Mouse (Mus musculus): ENCODE measurements around the gene Ccdc28a.
A peak's percentile ranks its signal among the peaks of the same experiment; 100 is the strongest.

GRCm38 (mm10) chr10:18210726-18211125, 24.1 kb downstream of the Ccdc28a start, which contains the start of gene Ect2l:
- TF ChIP-seq CTCF (IDR thresholded peaks at IDR 0.05) (peak; percentile 71), POLR2A (IDR thresholded peaks at IDR 0.05; ENCODE audit: insufficient read depth, low read depth, low read length) (no peak), EP300 (IDR thresholded peaks at IDR 0.05; ENCODE audit: insufficient read depth, low read depth, low read length) (0 out of 2 replicates have a peak, but pooled peaks have one; percentile 19)

Measured in heart, adult 2 months (tissue).